Mouse (Mus musculus): ENCODE results near the gene Plcd3. TPM values are rescaled to one million over a fixed set of nuclear protein-coding genes. Genes with fewer than 3 reads are reported as not detected.

The Plcd3 gene
- total and polyA plus RNA-seq, 3 experiments = 7.1 to 24.3 (median 11.3) TPM

- TF ChIP-seq KAT2A (IDR thresholded peaks at IDR 0.05; ENCODE audit: insufficient replicate concordance, low read length) (no peak), CTCF (conservative IDR thresholded peaks at IDR 0.05 in 1 of 2, IDR thresholded peaks at IDR 0.05 in 1 of 2; ENCODE audit: low read depth in 2 of 2, low read length in 2 of 2) (peak in 1 of 2 experiments; percentile 11; a peak in 1 of 4 replicates)
- peaks cover 2 to 27% of the 10 kb centered on the region in 2 experiments; a peak in 3 of 4 replicates for H3K4me1 ChIP-seq (ENCODE audit: control insufficient read depth in 1 of 2, insufficient read depth in 2 of 2)
- H3K9ac ChIP-seq (ENCODE audit: insufficient read depth, low read depth) = no peak overlapping the region
- H3K79me2 ChIP-seq (replicated peaks; ENCODE audit: control insufficient read depth, extremely low read depth, insufficient read depth, poor library complexity, severe bottlenecking) = peaks cover 57% of the 10 kb centered on the region
- dilution Hi-C loops (cut with MboI; ENCODE audit: extremely low pct_ligation_motif_present, extremely low pct_unique_long_range_greater_than_20kb, low sequenced_read_pairs) (no loop called here), in situ Hi-C loops (cut with MboI; ENCODE audit: low pct_ligation_motif_present, low pct_unique_long_range_greater_than_20kb, low sequenced_read_pairs) (no loop called here)
- no peaks in the 10 kb centered on the region for H3K27me3 ChIP-seq (replicated peaks)
- H3K27ac ChIP-seq (ENCODE audit: insufficient read depth, low read depth) = no peak overlapping the region
- H3K9me3 ChIP-seq (replicated peaks; ENCODE audit: low read length) = no peaks in the 10 kb centered on the region
- no peak overlapping the region for H3K4me2 ChIP-seq (ENCODE audit: insufficient read depth, low read depth, poor library complexity, severe bottlenecking)
- H3K4me3 ChIP-seq (replicated peaks in 1 of 3; ENCODE audit: low read depth in 2 of 3, low read length in 2 of 3, poor library complexity in 1 of 3) = no peak overlapping the region
- H3K36me3 ChIP-seq (replicated peaks in 1 of 2; ENCODE audit: control insufficient read depth in 1 of 2, insufficient read depth in 1 of 2, low read length in 1 of 2) = peaks cover 54 to 89% of the 10 kb centered on the region in 2 experiments
- no peak for DNase-seq (ENCODE audit: extremely low read depth)
Observed at GRCm38 (mm10) chr11:103042828-103043227, 58.6 kb downstream of the Plcd3 start.

- Histone ChIP-seq H3K4me1 (ENCODE audit: control insufficient read depth in 1 of 2, insufficient read depth in 2 of 2) (peaks cover 5 to 54% of the 10 kb centered on the region in 2 experiments; a peak in 3 of 4 replicates), H3K36me3 (replicated peaks in 1 of 2; ENCODE audit: control insufficient read depth in 1 of 2, insufficient read depth in 1 of 2, low read length in 1 of 2) (peaks cover 33 to 84% of the 10 kb centered on the region in 2 experiments), H3K27me3 (replicated peaks) (no peaks in the 10 kb centered on the region), H3K9ac (ENCODE audit: insufficient read depth, low read depth) (no peak overlapping the region), H3K27ac (ENCODE audit: insufficient read depth, low read depth) (no peak overlapping the region), H3K4me3 (replicated peaks in 1 of 3; ENCODE audit: low read depth in 2 of 3, low read length in 2 of 3, poor library complexity in 1 of 3) (no peak overlapping the region), H3K9me3 (replicated peaks; ENCODE audit: low read length) (no peaks in the 10 kb centered on the region), H3K4me2 (ENCODE audit: insufficient read depth, low read depth, poor library complexity, severe bottlenecking) (no peak overlapping the region), H3K79me2 (replicated peaks; ENCODE audit: control insufficient read depth, extremely low read depth, insufficient read depth, poor library complexity, severe bottlenecking) (peaks cover 98% of the 10 kb centered on the region)
- TF ChIP-seq GABPA (IDR thresholded peaks at IDR 0.05; ENCODE audit: insufficient replicate concordance, low read depth, low read length) (no peak), TBP (conservative IDR thresholded peaks at IDR 0.05; ENCODE audit: low read depth, low read length) (no peak), ZNF384 (IDR thresholded peaks at IDR 0.05; ENCODE audit: low read depth, low read length) (no peak), BHLHE40 (IDR thresholded peaks at IDR 0.05; ENCODE audit: low read depth, low read length) (no peak), MAX (IDR thresholded peaks at IDR 0.05; ENCODE audit: low read length) (no peak), USF1 (IDR thresholded peaks at IDR 0.05; ENCODE audit: low read depth, low read length) (no peak), ZKSCAN1 (IDR thresholded peaks at IDR 0.05; ENCODE audit: borderline replicate concordance, low read depth, low read length) (no peak), MXI1 (IDR thresholded peaks at IDR 0.05; ENCODE audit: low read depth, low read length) (no peak), RCOR1 (conservative IDR thresholded peaks at IDR 0.05; ENCODE audit: low read depth, low read length) (no peak), KAT2A (IDR thresholded peaks at IDR 0.05; ENCODE audit: insufficient replicate concordance, low read length) (no peak), SMC3 (IDR thresholded peaks at IDR 0.05; ENCODE audit: low read depth, low read length) (no peak)
- dilution Hi-C loops (cut with MboI; ENCODE audit: extremely low pct_ligation_motif_present, extremely low pct_unique_long_range_greater_than_20kb, low sequenced_read_pairs) = no loop called here
- DNase-seq (ENCODE audit: extremely low read depth) = no peak
- in situ Hi-C loops (cut with MboI; ENCODE audit: low pct_ligation_motif_present, low pct_unique_long_range_greater_than_20kb, low sequenced_read_pairs) = no loop called here
Observed at GRCm38 (mm10) chr11:103038037-103038436, 63.4 kb downstream of the Plcd3 start.

GRCm38 (mm10) chr11:103036881-103037465 lies 64.5 kb downstream of the Plcd3 start:
- H3K36me3 ChIP-seq (replicated peaks in 1 of 2; ENCODE audit: control insufficient read depth in 1 of 2, insufficient read depth in 1 of 2, low read length in 1 of 2) = peaks cover 31 to 84% of the 10 kb centered on the region in 2 experiments
- in situ Hi-C loops (cut with MboI; ENCODE audit: low pct_ligation_motif_present, low pct_unique_long_range_greater_than_20kb, low sequenced_read_pairs) = no loop called here
- dilution Hi-C loops (cut with MboI; ENCODE audit: extremely low pct_ligation_motif_present, extremely low pct_unique_long_range_greater_than_20kb, low sequenced_read_pairs) = no loop called here

More at GRCm38 (mm10) chr11:103036881-103037465, 64.5 kb downstream of the Plcd3 start:
- no peaks in the 10 kb centered on the region for H3K27me3 ChIP-seq (replicated peaks)
- no peak overlapping the region for H3K4me3 ChIP-seq (replicated peaks in 1 of 3; ENCODE audit: low read depth in 2 of 3, low read length in 2 of 3, poor library complexity in 1 of 3)
- H3K9me3 ChIP-seq (replicated peaks; ENCODE audit: low read length) = no peaks in the 10 kb centered on the region
- no peak overlapping the region for H3K27ac ChIP-seq (ENCODE audit: insufficient read depth, low read depth)
- no peak overlapping the region for H3K9ac ChIP-seq (ENCODE audit: insufficient read depth, low read depth)
- DNase-seq (ENCODE audit: extremely low read depth) = no peak
- peaks cover 98% of the 10 kb centered on the region for H3K79me2 ChIP-seq (replicated peaks; ENCODE audit: control insufficient read depth, extremely low read depth, insufficient read depth, poor library complexity, severe bottlenecking)
- peaks cover 10 to 55% of the 10 kb centered on the region in 2 experiments for H3K4me1 ChIP-seq (ENCODE audit: control insufficient read depth in 1 of 2, insufficient read depth in 2 of 2)
- TF ChIP-seq CHD1 (IDR thresholded peaks at IDR 0.05; ENCODE audit: low read depth, low read length) = no peak
- no peak for TF ChIP-seq CTCF (conservative IDR thresholded peaks at IDR 0.05 in 1 of 2, IDR thresholded peaks at IDR 0.05 in 1 of 2; ENCODE audit: low read depth in 2 of 2, low read length in 2 of 2)
- no peak for TF ChIP-seq PAX5 (IDR thresholded peaks at IDR 0.05; ENCODE audit: low read length)
- TF ChIP-seq KAT2A (IDR thresholded peaks at IDR 0.05; ENCODE audit: insufficient replicate concordance, low read length) = no peak
- no peak for TF ChIP-seq ZKSCAN1 (IDR thresholded peaks at IDR 0.05; ENCODE audit: borderline replicate concordance, low read depth, low read length)
- no peak for TF ChIP-seq MXI1 (IDR thresholded peaks at IDR 0.05; ENCODE audit: low read depth, low read length)
- TF ChIP-seq MAFK (IDR thresholded peaks at IDR 0.05; ENCODE audit: insufficient replicate concordance, low read length) = no peak
- no peak for TF ChIP-seq POLR2AphosphoS2 (IDR thresholded peaks at IDR 0.05; ENCODE audit: low read depth, low read length)
- no peak for TF ChIP-seq MYC (IDR thresholded peaks at IDR 0.05; ENCODE audit: low read depth, low read length)
- no peak for TF ChIP-seq TBP (conservative IDR thresholded peaks at IDR 0.05; ENCODE audit: low read depth, low read length)
- TF ChIP-seq JUN (IDR thresholded peaks at IDR 0.05; ENCODE audit: insufficient read depth, low read depth, low read length) = no peak
- TF ChIP-seq GABPA (IDR thresholded peaks at IDR 0.05; ENCODE audit: insufficient replicate concordance, low read depth, low read length) = no peak
- TF ChIP-seq ZNF384 (IDR thresholded peaks at IDR 0.05; ENCODE audit: low read depth, low read length) = no peak
- TF ChIP-seq USF2 (conservative IDR thresholded peaks at IDR 0.05; ENCODE audit: low read depth, low read length) = no peak
- TF ChIP-seq NELFE (IDR thresholded peaks at IDR 0.05; ENCODE audit: low read depth, low read length) = no peak
- no peak overlapping the region for H3K4me2 ChIP-seq (ENCODE audit: insufficient read depth, low read depth, poor library complexity, severe bottlenecking)

Measured in CH12.LX (cell line).